Mouse (Mus musculus) cerebellum, adult 18-20 months (tissue): ENCODE measurements around the gene Slc47a1.

Experiments
- DNase-seq, 2 experiments: peaks; one replicate each; pipeline ENCODE4 v3.0.0; 2021

The Slc47a1 gene

GRCm38 (mm10) chr11:61368668-61369067 lies 9.5 kb downstream of the Slc47a1 start:
- DNase-seq = no peak

- no peak for DNase-seq
Observed at GRCm38 (mm10) chr11:61366517-61367273, 11.4 kb downstream of the Slc47a1 start.

DNA sequence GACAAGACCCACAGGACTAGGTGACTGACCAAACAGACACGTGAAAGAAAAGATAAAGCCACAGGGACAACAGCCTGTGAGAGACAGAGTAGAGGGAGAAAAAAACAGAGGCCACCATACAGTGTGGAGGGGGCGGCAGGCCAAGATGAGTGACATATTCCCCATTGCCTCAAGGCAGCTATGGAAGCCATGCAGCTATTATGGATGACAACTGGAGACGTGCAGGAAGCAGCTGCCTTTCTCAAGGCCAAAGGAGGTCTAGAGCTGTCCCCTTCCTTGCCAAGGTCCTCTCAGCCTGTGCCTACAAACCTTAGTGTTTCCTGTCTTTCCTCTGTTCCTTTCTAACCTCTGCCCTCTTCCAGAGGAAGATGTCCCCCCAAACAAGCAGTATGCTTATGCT lies 12.2 kb downstream of the Slc47a1 start:
- no peak for DNase-seq

DNA sequence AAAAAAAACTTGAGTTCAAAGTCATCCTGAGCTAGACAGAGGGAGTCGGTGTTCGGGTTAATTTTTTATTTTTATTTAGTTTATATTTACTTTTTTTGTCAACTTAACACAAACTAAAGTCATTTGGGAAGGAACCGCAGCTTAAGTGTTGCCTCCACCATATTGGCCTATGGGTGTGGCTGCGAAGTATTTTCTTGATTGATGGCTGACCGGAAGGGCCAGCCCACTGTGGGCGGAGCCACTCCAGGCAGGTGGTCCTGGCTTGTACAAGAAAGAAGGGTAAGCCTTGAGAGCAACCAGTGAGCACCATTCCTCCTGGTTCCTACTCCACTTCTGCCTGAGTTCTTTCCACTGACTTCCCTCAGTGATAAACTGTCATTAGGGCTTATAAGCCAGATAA lies 14.0 kb downstream of the Slc47a1 start:
- DNase-seq = no peak

DNA sequence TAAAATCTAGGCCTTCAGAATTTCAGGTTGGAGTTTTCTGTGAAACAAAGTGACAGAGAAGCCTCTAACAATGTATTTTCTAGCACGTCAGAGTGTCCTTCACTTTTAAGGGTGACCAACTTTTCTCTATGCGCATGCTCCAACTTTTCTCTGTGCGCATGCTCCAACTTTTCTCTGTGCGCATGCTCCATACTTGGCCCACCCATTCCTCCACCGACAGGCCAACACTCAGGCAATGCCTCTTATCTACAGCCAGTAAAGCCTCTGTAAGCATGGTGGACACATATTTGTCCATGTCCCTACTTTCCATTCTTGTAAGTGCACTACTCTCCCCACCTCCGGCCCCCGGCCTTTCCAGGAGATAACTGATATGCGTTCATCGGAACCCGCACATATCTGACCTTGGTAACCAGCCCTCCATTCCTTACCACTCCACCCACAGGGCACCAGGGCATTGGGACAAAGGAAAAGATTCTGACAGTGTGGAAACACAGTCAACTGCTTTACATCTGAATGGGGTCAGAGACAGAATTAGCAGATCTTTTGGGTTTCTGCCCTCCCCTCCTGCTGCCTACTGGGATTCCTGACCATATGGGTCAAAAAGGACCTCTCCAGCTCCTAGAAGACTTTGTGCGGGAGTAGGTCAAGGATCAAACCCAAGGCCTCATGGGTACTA lies 16.5 kb downstream of the Slc47a1 start:
- no peak for DNase-seq

DNA sequence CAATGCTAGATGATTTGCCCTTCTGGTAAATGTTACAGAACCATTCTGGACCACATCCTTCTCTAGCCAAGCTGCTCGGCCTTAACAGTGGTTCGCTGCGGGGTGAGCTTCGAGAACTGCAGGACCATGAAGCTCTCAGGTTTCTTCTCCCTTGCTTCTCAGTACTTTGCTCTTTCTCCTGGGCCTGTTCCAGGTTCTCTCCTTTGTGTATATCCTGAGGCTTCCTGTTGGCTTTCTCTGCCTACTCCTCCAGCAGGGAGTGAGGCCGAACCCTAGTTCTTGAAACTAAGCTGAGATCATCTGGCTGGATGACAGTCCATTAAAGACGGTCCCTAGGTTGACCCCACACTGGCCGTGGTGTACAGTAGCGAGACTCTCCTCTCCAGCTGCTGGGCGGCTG lies 21.5 kb downstream of the Slc47a1 start:
- no peak for DNase-seq

GRCm38 (mm10) chr11:61356111-61356510 lies 22.0 kb downstream of the Slc47a1 start:
- no peak for DNase-seq

- no peak for DNase-seq
Observed at GRCm38 (mm10) chr11:61355351-61355750, 22.8 kb downstream of the Slc47a1 start.

GRCm38 (mm10) chr11:61354346-61354745 lies 23.8 kb downstream of the Slc47a1 start:
- no peak for DNase-seq

GRCm38 (mm10) chr11:61353038-61353437 lies 25.1 kb downstream of the Slc47a1 start:
- DNase-seq = no peak

- DNase-seq = no peak
Observed at GRCm38 (mm10) chr11:61352138-61352651, 25.9 kb downstream of the Slc47a1 start.

DNA sequence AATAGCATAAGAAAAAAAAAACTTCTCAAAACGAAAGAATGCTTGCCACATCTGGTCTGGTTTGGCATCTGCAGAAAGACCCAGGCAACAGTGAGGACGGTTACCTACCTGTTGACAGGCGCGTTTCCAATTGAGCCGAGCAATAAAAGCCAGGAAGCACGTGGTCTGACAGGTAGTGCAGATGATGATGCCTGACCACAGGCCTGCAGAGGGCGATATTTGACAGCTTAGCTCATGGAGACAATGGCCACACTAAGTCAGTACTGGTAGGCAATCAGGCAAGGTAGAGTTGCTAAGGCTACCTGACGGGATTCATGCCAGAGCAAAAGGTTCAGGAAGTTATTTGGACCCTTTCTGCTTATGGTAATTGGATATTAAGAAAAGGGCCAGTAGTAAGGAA lies 28.8 kb downstream of the Slc47a1 start:
- peak; percentile 85 to 89 for DNase-seq

DNA sequence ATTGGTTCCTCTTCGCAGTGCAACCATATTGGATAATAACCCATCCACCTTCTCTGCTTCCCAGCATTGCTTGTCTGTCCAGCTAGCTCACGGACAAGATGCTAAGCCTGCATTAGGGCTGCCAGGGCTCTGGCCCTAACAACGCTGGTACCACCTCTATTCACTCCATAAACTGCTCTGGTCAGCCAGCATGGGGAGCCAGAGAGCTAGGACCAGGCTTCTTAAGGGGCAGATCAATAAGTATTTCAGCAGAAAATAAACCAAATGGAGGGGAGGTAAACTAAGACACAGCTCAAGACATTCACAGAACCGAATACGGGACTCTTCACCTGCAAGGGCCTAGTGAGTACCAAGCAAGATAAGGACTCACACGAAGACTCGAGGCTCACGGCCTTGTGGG lies 32.0 kb downstream of the Slc47a1 start:
- DNase-seq = no peak

GRCm38 (mm10) chr11:61342505-61343420 lies 35.4 kb downstream of the Slc47a1 start, which contains the start of gene Slc47a2:
TSS of gene Slc47a2 (minus strand) at chr11:61342860.
- DNase-seq = peak in 1 of 2 experiments; percentile 8

DNA sequence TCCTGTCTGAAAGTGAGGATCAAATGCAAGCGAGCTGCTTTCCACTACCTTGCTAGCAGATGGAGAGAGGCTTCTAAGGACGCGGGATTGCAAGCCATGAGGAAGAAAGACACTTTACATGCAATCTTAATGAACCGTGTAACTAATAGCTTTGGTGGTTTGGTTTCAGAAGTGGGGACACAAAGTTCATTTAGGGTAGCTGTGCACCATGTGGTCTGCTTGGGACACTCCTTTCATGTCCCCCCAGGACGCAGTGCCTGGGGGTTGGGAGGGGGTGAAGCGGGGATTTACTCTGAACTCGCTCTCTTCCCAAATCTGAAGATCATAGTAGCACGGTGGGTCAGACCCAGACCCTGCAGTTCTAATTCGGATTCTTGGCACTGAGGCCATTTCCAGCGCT lies 36.2 kb downstream of the Slc47a1 start:
- DNase-seq = no peak

DNA sequence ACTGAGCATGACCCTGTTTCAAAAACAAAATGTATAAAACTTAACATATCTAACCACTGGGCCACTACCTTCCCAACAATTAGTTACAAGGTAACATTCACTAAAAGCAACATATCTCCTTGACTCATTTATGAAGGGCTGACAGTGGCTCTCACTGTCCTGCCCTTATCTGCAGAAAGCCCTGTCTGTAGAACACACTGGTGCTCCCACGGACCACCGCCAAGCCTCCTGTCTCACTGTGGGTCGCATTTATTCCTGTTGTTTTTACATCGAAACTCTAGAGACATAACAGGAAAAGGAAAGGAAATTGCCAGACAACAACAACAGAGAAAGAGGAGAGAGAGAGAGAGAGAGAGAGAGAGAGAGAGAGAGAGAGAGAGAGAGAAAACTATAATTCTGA lies 36.9 kb downstream of the Slc47a1 start:
- no peak for DNase-seq

GRCm38 (mm10) chr11:61340374-61340773 lies 37.8 kb downstream of the Slc47a1 start:
- no peak for DNase-seq

- no peak for DNase-seq
Observed at GRCm38 (mm10) chr11:61337586-61337985, 40.6 kb downstream of the Slc47a1 start.

GRCm38 (mm10) chr11:61320904-61321687 lies 57.0 kb downstream of the Slc47a1 start:
- DNase-seq = no peak

DNA sequence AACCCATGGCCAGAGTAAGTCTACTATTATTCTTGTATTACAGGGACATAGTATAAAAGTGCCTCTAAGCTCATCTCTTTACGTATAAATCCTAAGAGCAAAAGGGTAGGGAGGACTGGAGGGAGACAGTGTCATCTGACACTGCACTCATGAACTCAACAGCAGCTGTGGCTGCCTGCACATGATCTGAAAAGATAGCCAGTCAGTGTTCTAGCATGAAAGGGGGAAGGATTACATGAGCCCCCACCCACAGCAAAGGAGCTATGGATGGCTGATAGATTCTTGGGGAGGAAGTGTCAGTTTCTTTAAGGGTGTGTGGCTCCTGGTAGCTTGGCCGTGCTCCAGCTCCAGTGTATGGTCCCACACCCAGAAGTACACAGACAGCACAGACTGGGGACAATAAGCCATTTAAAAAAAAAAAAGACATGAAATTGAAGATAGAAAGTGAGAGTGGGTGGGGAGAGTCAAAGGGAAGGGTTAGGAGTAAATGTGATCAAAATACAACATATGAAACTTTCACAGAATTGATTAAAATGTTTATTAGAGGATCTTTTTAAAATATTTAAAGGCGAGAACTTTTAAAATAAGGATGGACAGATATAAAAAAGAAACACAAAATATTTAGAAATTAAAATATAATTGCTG lies 58.1 kb downstream of the Slc47a1 start:
- no peak for DNase-seq

GRCm38 (mm10) chr11:61319233-61319922 lies 58.8 kb downstream of the Slc47a1 start:
- no peak for DNase-seq
